13 mouse cellular contexts compared by ENCODE assay signal in the genomic region with DNA sequence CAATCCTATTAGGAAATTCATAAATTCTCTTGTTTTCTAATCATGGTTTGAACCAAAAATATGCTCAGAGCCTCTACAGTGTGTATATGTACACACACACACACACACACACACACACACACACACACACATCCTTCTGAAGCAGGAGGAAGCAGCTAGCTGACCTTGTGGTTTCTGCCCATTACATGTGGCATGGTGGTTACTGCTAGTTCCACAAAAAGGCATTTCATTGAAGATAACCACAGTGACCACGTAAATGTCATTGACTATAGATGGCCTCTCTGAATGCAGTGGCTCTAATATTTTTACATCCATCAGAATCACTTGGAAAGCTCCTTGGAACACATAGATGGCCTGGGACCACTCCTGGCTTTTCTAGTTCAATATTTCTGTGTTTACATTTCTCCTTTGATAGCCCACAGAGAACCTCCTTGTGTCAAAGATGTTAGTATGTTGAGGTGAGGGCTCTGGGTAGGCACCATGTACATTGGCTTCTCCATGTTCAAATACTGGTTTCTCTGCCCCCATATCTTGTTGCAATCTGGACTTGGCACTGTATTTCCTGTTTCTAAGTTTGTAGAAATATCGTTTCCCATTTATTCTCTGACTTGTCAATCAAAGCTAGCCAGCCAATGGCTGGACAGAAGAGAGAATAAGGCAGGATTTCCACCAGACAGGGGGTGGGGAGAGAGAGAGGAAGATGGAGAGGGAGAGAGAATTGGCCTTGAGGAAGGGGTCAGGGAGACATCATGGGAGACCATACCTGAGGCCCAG.
"Had no signal": no experiment of that assay in that cellular context is flagged by ENCODE, and none has a peak within 500 bp of the region (broad histone marks: within the 10 kb centered on the region; RNA-seq: fewer than 3 reads in every experiment).

No protein-coding gene starts in this region.

- H3K9ac ChIP-seq: kidney, embryonic 15.5 days; limb, embryonic 13.5 days; liver, embryonic 14.5 days; neural tube, embryonic 13.5 days had no signal

- H3K4me1 ChIP-seq: limb, embryonic 13.5 days; neural tube, embryonic 13.5 days had no signal

- H3K27me3 ChIP-seq: kidney, embryonic 15.5 days; limb, embryonic 13.5 days; neural tube, embryonic 13.5 days had no signal

- H3K27ac ChIP-seq: kidney, embryonic 15.5 days; limb, embryonic 13.5 days; liver, embryonic 14.5 days; midbrain, embryonic 10.5 days; neural tube, embryonic 13.5 days; stomach, postnatal 0 days had no signal

- H3K9me3 ChIP-seq: kidney, embryonic 15.5 days; limb, embryonic 13.5 days; midbrain, embryonic 10.5 days; neural tube, embryonic 13.5 days had no signal

- H3K4me3 ChIP-seq: kidney, embryonic 15.5 days; limb, embryonic 13.5 days; midbrain, embryonic 10.5 days; neural tube, embryonic 13.5 days had no signal

- H3K36me3 ChIP-seq: kidney, embryonic 15.5 days; limb, embryonic 13.5 days; neural tube, embryonic 13.5 days had no signal

- DNase-seq: kidney, postnatal 14 days; layer of hippocampus, adult 9-11 months; left cerebral cortex, postnatal 4 days; lung, adult 18-20 months; midbrain, embryonic 14.5 days; right cerebral cortex, postnatal 25 days; thymus, postnatal 4 days had no signal
